Mouse (Mus musculus): ENCODE data around the gene Gm12800. TPM values are rescaled to one million over a fixed set of nuclear protein-coding genes. Genes with fewer than 3 reads are reported as not detected.

Gene Gm12800
- not detected in 2 replicates for polyA plus RNA-seq (2012; rRNA removed; ENCODE audit: low replicate concordance)

GRCm38 (mm10) chr4:101908821-101909220 is at the start of gene Gm12800:
Gene Gm12800, plus strand, starts transcription at chr4:101909121.

GRCm38 (mm10) chr4:101893656-101894420 is 15.1 kb upstream of the Gm12800 start, which contains the start of gene C130073F10Rik:
Gene C130073F10Rik, minus strand, starts transcription at chr4:101893789.

GRCm38 (mm10) chr4:101940107-101940506 is 31.2 kb downstream of the Gm12800 start, which contains the start of gene Gm12794:
Gene Gm12794, plus strand, starts transcription at chr4:101940407.

Other genes starting within 250 kb of the Gm12800 start
- gene Lepr, start 191.7 kb upstream of the Gm12800 start, polyA plus RNA-seq (2012; rRNA removed; ENCODE audit: low replicate concordance): 1.3 and 4.0 TPM in 2 replicates
- not detected in 2 replicates for gene B020004J07Rik, start 65.1 kb upstream of the Gm12800 start, polyA plus RNA-seq (2012; rRNA removed; ENCODE audit: low replicate concordance)
- not detected in 2 replicates for gene C130073F10Rik, start 15.3 kb upstream of the Gm12800 start, polyA plus RNA-seq (2012; rRNA removed; ENCODE audit: low replicate concordance)
- not detected in 2 replicates for gene Gm12794, start 31.3 kb downstream of the Gm12800 start, polyA plus RNA-seq (2012; rRNA removed; ENCODE audit: low replicate concordance)
- not detected in 2 replicates for gene Gm12790, start 71.9 kb downstream of the Gm12800 start, polyA plus RNA-seq (2012; rRNA removed; ENCODE audit: low replicate concordance)
- gene Gm12789, start 77.5 kb downstream of the Gm12800 start, polyA plus RNA-seq (2012; rRNA removed; ENCODE audit: low replicate concordance): not detected in 2 replicates
- gene Pde4b, start 178.4 kb downstream of the Gm12800 start, polyA plus RNA-seq (2012; rRNA removed; ENCODE audit: low replicate concordance): 9.6 and 22.1 TPM in 2 replicates